Mouse (Mus musculus) neural tube, embryonic 11.5 days (tissue): ENCODE results near the gene Borcs8. TPM values are rescaled to one million over a fixed set of nuclear protein-coding genes. Genes with fewer than 3 reads are reported as not detected.
A peak's percentile ranks its signal among the peaks of the same experiment; 100 is the strongest.

ENCODE experiments used
- ATAC-seq: fragments of 200-750 bp; cut with Nextera tagmentation; 2 replicates; pipeline ENCODE4 v1.8.0; 2017; ENCODE audit warnings: moderate number of reproducible peaks, mild to moderate bottlenecking, moderate TSS enrichment, moderate library complexity; ENCODE audit not compliant: insufficient read depth, low FRiP score, low TSS enrichment
- DNase-seq: peaks from one replicate; pipeline ENCODE4 v3.0.0-alpha.2; 2015; ENCODE audit warnings: low spot score
- H3K27ac ChIP-seq: fragments of 300-500 bp; sonication (generic); 2 replicates; pipeline ENCODE4 v1.5.1; 2014; ENCODE audit warnings: low read depth, mild to moderate bottlenecking, low read length
- H3K27me3 ChIP-seq: fragments of 300-500 bp; sonication (generic); 2 replicates; pipeline ENCODE4 v1.6.1; 2014; ENCODE audit warnings: mild to moderate bottlenecking, low read length, mixed read lengths; ENCODE audit not compliant: control insufficient read depth, insufficient read depth
- H3K36me3 ChIP-seq: fragments of 300-500 bp; sonication (generic); 2 replicates; pipeline ENCODE4 v1.6.1; 2014; ENCODE audit warnings: mild to moderate bottlenecking, low read length, moderate library complexity, mixed read lengths; ENCODE audit not compliant: control insufficient read depth, insufficient read depth
- H3K4me1 ChIP-seq: fragments of 300-500 bp; sonication (generic); 2 replicates; pipeline ENCODE4 v1.6.1; 2014; ENCODE audit warnings: low read length, mixed read lengths; ENCODE audit not compliant: control insufficient read depth, insufficient read depth
- H3K4me2 ChIP-seq: fragments of 300-500 bp; sonication (generic); 2 replicates; pipeline ENCODE4 v1.6.1; 2014; ENCODE audit warnings: low read depth, mild to moderate bottlenecking, moderate library complexity
- H3K4me3 ChIP-seq: fragments of 300-500 bp; sonication (generic); 2 replicates; pipeline ENCODE4 v1.5.1; 2014; ENCODE audit warnings: low read depth, low read length
- H3K9ac ChIP-seq: fragments of 300-500 bp; sonication (generic); 2 replicates; pipeline ENCODE4 v1.6.1; 2014; ENCODE audit warnings: mild to moderate bottlenecking, low read length
- H3K9me3 ChIP-seq: fragments of 300-500 bp; sonication (generic); 2 replicates; pipeline ENCODE4 v1.6.1; 2016; ENCODE audit warnings: low read length; ENCODE audit not compliant: control insufficient read depth
- WGBS: fragments of 180-500 bp; shearing (Covaris S2); extraction: QIAGEN DNeasy Blood & Tissue Kit; methylation state at CpG from one replicate; pipeline ENCODE4 v1.1.7; 2014; 5-methylcytosine and 5-hydroxymethylcytosine counted together
- polyA plus RNA-seq: library from polyadenylated mRNA; unstranded; fragments of >200 nt; fragmentation: Nextera tagmentation; extraction: Ambion mirVana; gene quantifications from 2 replicates; pipeline ENCODE4 v1.2.1, GENCODE M21; 2014

Borcs8 gene
- polyA plus RNA-seq, 1 experiment from 2014 or later: 52.2 TPM

DNA sequence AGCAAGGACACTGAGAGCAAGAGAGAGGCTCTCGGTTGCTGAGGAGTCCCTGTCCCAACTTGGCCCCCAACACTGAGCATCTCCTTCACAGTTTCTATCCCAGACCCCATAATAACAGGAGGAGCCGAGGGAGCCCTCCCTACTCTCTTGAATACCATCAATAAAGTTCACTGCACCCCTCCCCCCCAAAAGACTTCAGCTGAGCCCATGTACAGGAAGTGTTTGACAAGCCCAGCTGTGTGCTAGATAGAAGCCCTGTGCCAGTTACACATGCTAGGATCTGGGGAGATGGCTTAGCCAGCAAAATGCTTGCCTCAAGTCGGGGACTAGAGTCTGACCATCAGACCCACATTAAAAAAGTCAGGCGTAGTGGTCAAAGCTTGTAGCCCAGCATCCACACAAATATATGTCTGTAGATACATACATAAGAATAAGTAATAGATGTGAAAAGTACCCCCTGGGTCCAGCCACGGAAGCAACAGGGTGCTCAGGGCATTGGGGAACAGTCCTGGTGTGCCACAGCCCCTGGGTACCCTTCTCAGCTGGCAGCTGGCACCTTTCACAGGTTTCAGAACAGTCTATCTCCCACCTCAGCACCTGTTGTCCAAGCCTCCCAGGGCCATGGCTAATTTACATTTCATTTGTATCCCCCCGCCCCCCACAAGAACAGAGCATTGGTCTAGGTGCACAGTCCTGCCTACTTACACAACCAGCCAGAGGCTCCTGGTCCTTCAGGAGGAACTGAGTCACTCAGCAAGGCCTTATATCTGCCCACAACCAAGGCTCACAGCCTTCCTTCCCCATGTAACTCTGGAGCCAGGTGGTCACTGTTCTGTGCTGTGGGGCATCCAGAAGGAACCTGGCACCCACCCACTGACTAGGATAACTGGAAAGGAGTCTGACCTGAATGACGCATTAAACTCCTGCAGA lies 8.6 kb downstream of the Borcs8 start:
- H3K4me3 ChIP-seq: no peak overlapping the region
- no peaks in the 10 kb centered on the region for H3K9me3 ChIP-seq
- H3K27me3 ChIP-seq: no peaks in the 10 kb centered on the region
- H3K9ac ChIP-seq: no peak overlapping the region
- no peak for DNase-seq
- no peaks in the 10 kb centered on the region for H3K4me1 ChIP-seq
- no peak overlapping the region for H3K27ac ChIP-seq
- 88% methylated on average over 7 of the region's 7 CpGs for WGBS
- H3K4me2 ChIP-seq: no peak overlapping the region
- H3K36me3 ChIP-seq: peaks cover 7% of the 10 kb centered on the region; the same call in 1 of the 2 replicates
- ATAC-seq: no peak

DNA sequence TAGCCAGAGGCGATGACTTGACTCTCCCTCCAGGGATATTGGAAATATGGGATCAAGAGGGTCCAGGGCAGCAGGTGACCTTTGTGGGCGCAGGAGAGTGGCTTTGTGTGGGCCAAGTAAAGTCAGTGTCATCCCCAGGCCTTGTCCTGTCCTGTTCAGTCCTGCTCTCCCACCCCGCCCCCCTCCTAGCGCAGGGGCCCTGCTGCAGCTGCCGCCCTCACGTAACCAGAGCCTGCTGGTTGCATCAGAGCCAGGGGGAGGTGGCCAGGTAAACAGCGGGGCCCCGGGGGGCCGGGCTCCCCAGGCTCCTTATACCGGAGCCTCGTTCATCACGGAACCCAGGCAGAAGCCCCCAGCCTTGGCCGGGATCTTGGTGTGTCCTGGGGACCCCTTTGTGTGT lies 10.9 kb downstream of the Borcs8 start:
- H3K9me3 ChIP-seq: no peaks in the 10 kb centered on the region
- H3K36me3 ChIP-seq: no peaks in the 10 kb centered on the region
- no peak overlapping the region for H3K27ac ChIP-seq
- no peaks in the 10 kb centered on the region for H3K27me3 ChIP-seq
- 13% methylated on average over 13 of the region's 13 CpGs for WGBS
- H3K9ac ChIP-seq: no peak overlapping the region
- DNase-seq: peak; percentile 27
- H3K4me2 ChIP-seq: no peak overlapping the region
- no peaks in the 10 kb centered on the region for H3K4me1 ChIP-seq
- no peak for ATAC-seq
- no peak overlapping the region for H3K4me3 ChIP-seq

DNA sequence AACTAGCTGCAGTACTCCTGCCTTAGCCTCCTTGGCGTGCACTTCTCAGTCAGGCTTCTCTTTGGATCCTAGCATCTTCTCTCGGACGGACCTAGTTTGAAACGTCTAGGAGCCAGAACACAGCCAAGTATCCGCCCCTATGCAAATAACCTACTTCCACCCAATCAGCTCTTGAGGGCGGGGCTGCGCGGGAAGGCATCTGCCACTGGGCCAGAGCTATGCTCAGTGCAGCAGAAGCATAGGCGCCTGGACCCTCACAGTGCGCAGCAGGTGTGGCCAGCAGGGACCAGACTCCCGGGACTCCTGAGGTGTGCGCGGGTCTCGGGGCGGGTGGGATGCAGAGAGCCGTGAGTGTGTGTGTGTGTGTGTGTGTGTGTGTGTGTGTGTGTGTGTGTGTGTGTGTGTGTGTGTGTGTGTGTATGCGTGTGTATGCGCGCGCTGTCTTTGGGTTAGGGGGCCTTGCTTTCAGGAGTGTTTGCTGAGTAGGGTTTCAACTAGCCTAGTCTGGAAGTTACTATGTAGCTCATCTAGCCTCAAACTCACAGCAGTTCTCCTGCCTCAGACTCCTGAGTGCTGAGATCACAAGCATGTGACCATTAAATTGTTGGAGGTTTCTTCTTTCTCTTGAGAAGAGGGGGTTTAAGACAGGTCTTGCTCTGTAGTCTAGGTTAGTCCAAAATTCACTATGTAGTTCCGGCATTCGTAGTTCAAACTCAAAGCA lies 13.4 kb downstream of the Borcs8 start:
- DNase-seq (peak; percentile 83), ATAC-seq (peak; percentile 92)
- no peak overlapping the region for H3K9ac ChIP-seq
- no peak overlapping the region for H3K4me3 ChIP-seq
- no peaks in the 10 kb centered on the region for H3K27me3 ChIP-seq
- no peak overlapping the region for H3K27ac ChIP-seq
- H3K36me3 ChIP-seq: no peaks in the 10 kb centered on the region
- no peaks in the 10 kb centered on the region for H3K9me3 ChIP-seq
- peak overlapping the region; percentile 25; the same call in 1 of the 2 replicates for H3K4me2 ChIP-seq
- 13% methylated on average over 13 of the region's 22 CpGs for WGBS
- H3K4me1 ChIP-seq: no peaks in the 10 kb centered on the region

DNA sequence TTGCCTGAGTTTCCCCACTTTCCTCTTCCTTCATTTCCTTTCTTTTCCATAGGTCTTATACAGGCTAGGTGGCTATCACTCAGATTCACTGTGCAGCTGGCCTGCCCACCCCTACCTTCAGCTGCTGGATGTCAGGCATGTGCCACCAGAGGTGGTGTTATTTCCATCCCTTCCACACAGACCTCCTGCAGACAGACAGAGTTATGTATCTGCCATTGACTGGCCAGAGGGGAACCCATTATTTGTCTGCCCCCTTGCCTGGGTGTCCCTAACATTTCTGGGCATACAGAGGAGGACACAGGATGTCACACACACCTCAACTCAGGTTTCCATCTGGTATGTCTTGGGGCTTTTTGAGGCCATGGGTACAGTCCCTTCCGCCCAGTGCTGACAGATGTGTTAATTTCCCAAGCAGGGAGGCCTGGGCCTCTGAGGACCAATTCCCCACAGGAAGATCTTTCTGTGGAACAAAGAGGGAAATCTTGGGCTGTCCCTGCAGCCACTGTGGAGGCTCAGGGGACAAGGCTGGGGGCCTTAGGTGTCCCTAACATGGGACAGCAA lies 18.0 kb downstream of the Borcs8 start:
- Histone ChIP-seq H3K27me3 (0 out of 2 replicates have a peak, but pooled peaks cover 4% of the 10 kb centered on the region), H3K9ac (no peak overlapping the region), H3K9me3 (no peaks in the 10 kb centered on the region), H3K4me1 (no peaks in the 10 kb centered on the region; the same call in 1 of the 2 replicates), H3K4me3 (no peak overlapping the region), H3K27ac (no peak overlapping the region), H3K4me2 (no peak overlapping the region), H3K36me3 (no peaks in the 10 kb centered on the region)
- DNase-seq (no peak), ATAC-seq (no peak)
- 96% methylated on average over 1 of the region's 1 CpGs for WGBS

DNA sequence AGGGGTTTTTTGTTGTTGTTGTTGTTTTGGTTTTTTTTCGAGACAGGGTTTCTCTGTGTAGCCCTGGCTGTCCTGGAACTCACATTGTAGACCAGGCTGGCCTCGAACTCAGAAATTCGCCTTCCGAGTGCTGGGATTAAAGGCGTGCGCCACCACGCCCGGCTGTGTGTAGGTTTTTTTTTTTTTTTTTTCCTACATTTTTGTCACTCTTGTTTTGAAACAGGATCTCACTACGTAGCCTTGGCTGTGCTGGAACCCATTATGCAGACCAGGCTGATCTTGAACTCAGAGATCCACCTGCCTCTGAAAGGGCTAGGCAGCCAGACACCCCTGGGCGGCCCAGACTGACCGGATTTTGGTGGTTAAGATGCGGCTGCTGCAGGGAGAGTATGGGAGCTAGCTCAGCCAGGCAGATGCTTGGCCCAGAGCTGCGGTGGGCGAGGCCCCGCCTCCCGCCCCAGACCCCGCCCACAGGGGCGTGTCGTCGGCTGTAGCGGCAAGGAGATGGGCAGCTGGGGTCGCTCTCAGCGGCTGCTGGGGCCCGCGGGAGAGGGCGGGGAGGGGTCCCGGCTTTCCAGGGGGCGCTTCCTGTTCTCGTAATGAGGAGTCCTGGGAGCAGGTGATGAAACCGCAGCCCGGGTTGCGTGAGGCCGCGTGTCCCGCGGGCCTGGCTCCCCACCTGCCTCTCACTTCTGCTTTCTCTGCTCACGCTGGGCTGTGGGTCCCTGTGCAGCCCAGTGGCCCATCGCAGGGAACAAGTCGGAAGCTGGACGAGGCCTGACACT lies 19.0 kb downstream of the Borcs8 start:
- H3K9me3 ChIP-seq: no peaks in the 10 kb centered on the region
- DNase-seq: peak; percentile 93
- H3K27ac ChIP-seq: no peak overlapping the region
- H3K4me1 ChIP-seq: no peaks in the 10 kb centered on the region; the same call in 1 of the 2 replicates
- peak; percentile 95 for ATAC-seq
- H3K4me3 ChIP-seq: peak overlapping the region; percentile 35
- peak overlapping the region; percentile 48 for H3K4me2 ChIP-seq
- 14% methylated on average over 39 of the region's 40 CpGs for WGBS
- 0 out of 2 replicates have a peak, but pooled peaks cover 4% of the 10 kb centered on the region for H3K27me3 ChIP-seq
- peak overlapping the region; percentile 11; the same call in 1 of the 2 replicates for H3K9ac ChIP-seq
- no peaks in the 10 kb centered on the region for H3K36me3 ChIP-seq

DNA sequence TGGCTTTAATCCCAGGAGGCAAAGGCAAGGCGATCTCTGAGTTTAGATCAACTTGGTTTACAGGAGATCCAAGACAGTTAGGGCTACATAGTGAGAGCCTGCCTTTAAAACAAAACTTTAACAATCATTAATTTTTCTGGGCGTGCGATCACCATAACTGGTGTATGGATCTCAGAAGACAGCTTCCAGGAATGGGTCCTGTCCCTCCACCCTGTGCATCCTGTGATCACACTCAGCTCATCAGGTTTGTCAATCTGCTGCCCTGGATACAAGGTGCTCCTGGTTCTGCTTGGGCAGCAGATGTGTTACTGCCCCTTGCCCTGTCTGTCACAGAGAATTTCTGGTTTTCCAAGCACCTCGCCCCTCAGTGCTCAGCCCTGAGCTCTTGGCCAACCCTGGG lies 19.9 kb downstream of the Borcs8 start:
- 0 out of 2 replicates have a peak, but pooled peaks cover 4% of the 10 kb centered on the region for H3K27me3 ChIP-seq
- no peaks in the 10 kb centered on the region; the same call in 1 of the 2 replicates for H3K4me1 ChIP-seq
- no peaks in the 10 kb centered on the region for H3K9me3 ChIP-seq
- no peak overlapping the region for H3K9ac ChIP-seq
- DNase-seq: no peak
- H3K36me3 ChIP-seq: no peaks in the 10 kb centered on the region
- ATAC-seq: no peak
- 92% methylated on average over 4 of the region's 4 CpGs for WGBS
- H3K27ac ChIP-seq: no peak overlapping the region
- no peak overlapping the region for H3K4me2 ChIP-seq
- no peak overlapping the region for H3K4me3 ChIP-seq

DNA sequence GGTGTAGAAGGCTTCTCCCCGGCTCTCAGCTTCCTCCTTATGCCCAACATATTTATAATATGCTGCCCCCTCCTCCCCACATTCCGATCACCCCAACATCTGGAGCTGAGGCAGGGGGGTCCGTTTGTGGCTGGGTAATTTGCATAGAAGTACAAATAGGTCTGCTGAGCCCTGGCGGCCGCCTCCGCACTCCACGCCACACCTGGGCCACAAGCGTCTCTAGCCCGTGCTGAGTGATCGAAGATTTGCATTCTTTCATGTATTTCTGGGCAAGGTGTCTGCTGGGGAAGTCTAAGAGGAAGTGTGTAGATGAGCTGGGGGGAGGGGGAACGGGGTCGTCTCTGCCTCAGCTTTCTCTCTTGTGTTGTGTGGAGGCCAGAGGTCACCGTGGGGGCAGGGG lies 20.7 kb downstream of the Borcs8 start:
- no peak overlapping the region for H3K9ac ChIP-seq
- H3K27me3 ChIP-seq: 0 out of 2 replicates have a peak, but pooled peaks cover 4% of the 10 kb centered on the region
- no peaks in the 10 kb centered on the region for H3K9me3 ChIP-seq
- ATAC-seq (no peak), DNase-seq (no peak)
- H3K36me3 ChIP-seq: no peaks in the 10 kb centered on the region
- H3K4me3 ChIP-seq: no peak overlapping the region
- H3K27ac ChIP-seq: no peak overlapping the region
- WGBS: 68% methylated on average over 13 of the region's 13 CpGs
- no peak overlapping the region for H3K4me2 ChIP-seq
- no peaks in the 10 kb centered on the region; the same call in 1 of the 2 replicates for H3K4me1 ChIP-seq

DNA sequence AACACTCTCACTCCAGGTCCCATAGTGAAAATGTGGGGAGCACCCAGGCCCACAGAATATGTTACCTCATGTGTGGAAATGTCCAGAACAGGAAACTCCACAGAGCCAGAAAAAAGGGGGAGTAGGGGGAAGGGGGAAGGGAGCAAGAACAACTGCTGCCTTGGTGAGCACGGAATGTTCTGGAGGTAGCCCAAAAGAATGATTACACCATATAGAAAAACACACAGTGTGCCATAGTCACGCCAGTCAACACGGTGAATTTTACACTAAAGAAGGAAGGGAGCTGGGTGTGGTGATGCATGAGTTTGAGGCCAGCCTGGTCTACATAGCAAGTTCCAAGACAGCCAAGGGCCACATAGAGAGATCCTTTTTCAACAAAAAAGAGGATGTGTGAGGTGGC lies 24.0 kb downstream of the Borcs8 start:
- Histone ChIP-seq H3K9ac (no peak overlapping the region), H3K27me3 (peaks cover 13% of the 10 kb centered on the region), H3K9me3 (no peaks in the 10 kb centered on the region), H3K4me2 (no peak overlapping the region), H3K27ac (no peak overlapping the region), H3K36me3 (no peaks in the 10 kb centered on the region), H3K4me3 (no peak overlapping the region), H3K4me1 (peaks cover 3% of the 10 kb centered on the region; the same call in 1 of the 2 replicates)
- DNase-seq (no peak), ATAC-seq (no peak)
- WGBS: 94% methylated on average over 3 of the region's 3 CpGs
